Mouse (Mus musculus) erythroblast, adult 5-6 weeks (primary cell): ENCODE results near the gene Ces1c. TPM values are rescaled to one million over a fixed set of nuclear protein-coding genes. Genes with fewer than 3 reads are reported as not detected.

Source experiments
- ATAC-seq: replicated peaks from 2 replicates; pipeline ENCODE4 v1.8.0; 2016; ENCODE audit warnings: moderate number of reproducible peaks, mild to moderate bottlenecking, moderate TSS enrichment, inconsistent platforms; ENCODE audit not compliant: poor library complexity, low FRiP score, severe bottlenecking
- total RNA-seq, 2 experiments: library from RNA; stranded (forward) in 1 of 2; stranded (reverse) in 1 of 2; fragments of 150-400 nt in 1 of 2; fragments of 200-764, 138-1000 nt in 1 of 2; gene quantifications; 2 replicates each; pipeline versions ENCODE4 v1.2.3 to v1.2.4; 2015 to 2017; ENCODE audit warnings: low replicate concordance in 2 of 2

The Ces1c gene
- total RNA-seq (2015; ENCODE audit: low replicate concordance), result not detected in 2 replicates
- not detected in 2 replicates for total RNA-seq (2017; ENCODE audit: low replicate concordance)

- ATAC-seq, result no peak
Observed at GRCm38 (mm10) chr8:93131233-93131980, at the start of gene Ces1c. Gene Ces1c, minus strand, starts transcription at chr8:93131283.

GRCm38 (mm10) chr8:93180581-93181129 is 49.6 kb upstream of the Ces1c start:
- no peak for ATAC-seq

GRCm38 (mm10) chr8:93176593-93176992 is 45.5 kb upstream of the Ces1c start:
- ATAC-seq, result no peak

GRCm38 (mm10) chr8:93174554-93174953 is 43.5 kb upstream of the Ces1c start:
- ATAC-seq, result no peak

GRCm38 (mm10) chr8:93171846-93172590 is 40.9 kb upstream of the Ces1c start:
- ATAC-seq, result no peak

- no peak for ATAC-seq
Observed at GRCm38 (mm10) chr8:93163363-93163762, 32.3 kb upstream of the Ces1c start.

- no peak for ATAC-seq
Observed at GRCm38 (mm10) chr8:93151401-93151800, 20.3 kb upstream of the Ces1c start.

- no peak for ATAC-seq
Observed at GRCm38 (mm10) chr8:93147331-93147730, 16.2 kb upstream of the Ces1c start.

- ATAC-seq, result no peak
Observed at GRCm38 (mm10) chr8:93140696-93141095, 9.6 kb upstream of the Ces1c start.

- no peak for ATAC-seq
Observed at GRCm38 (mm10) chr8:93132196-93132595, 1.1 kb upstream of the Ces1c start.

- ATAC-seq, result no peak
Observed at GRCm38 (mm10) chr8:93126476-93126875, 4.6 kb downstream of the Ces1c start.

GRCm38 (mm10) chr8:93122005-93122404 is 9.1 kb downstream of the Ces1c start:
- no peak for ATAC-seq

GRCm38 (mm10) chr8:93095376-93095775 is 35.7 kb downstream of the Ces1c start:
- no peak for ATAC-seq

GRCm38 (mm10) chr8:93091324-93091723 is 39.8 kb downstream of the Ces1c start:
- no peak for ATAC-seq

GRCm38 (mm10) chr8:93088686-93089122 is 42.4 kb downstream of the Ces1c start:
- ATAC-seq, result no peak

GRCm38 (mm10) chr8:93088193-93088592 is 42.9 kb downstream of the Ces1c start:
- no peak for ATAC-seq

- ATAC-seq, result no peak
Observed at GRCm38 (mm10) chr8:93079887-93080286, 51.2 kb downstream of the Ces1c start, which contains the start of gene Ces1b. Gene Ces1b, minus strand, starts transcription at chr8:93080017.

GRCm38 (mm10) chr8:93075251-93075650 is 55.8 kb downstream of the Ces1c start:
- no peak for ATAC-seq

GRCm38 (mm10) chr8:93063416-93064117 is 67.5 kb downstream of the Ces1c start:
- no peak for ATAC-seq

GRCm38 (mm10) chr8:93059185-93059584 is 71.9 kb downstream of the Ces1c start:
- no peak for ATAC-seq
